ENCODE assay signal across 8 mouse cellular contexts in genomic region chr9:55391909-55392658, GRCm38 (mm10).
DNase-seq lines count a peak whose midpoint lies in the region; ATAC-seq lines count a peak whose summit lies in the region.

No protein-coding gene starts in this region.

- no peaks in the 10 kb centered on the region; the same call in 1 of the 2 replicates for H3K27me3 ChIP-seq in forebrain, embryonic 12.5 days

- H3K36me3 ChIP-seq in forebrain, embryonic 12.5 days (replicated peaks): no peaks in the 10 kb centered on the region

- H3K27ac ChIP-seq in forebrain, embryonic 12.5 days: no peak overlapping the region

- H3K4me1 ChIP-seq in forebrain, embryonic 12.5 days: 0 out of 2 replicates have a peak, but pooled peaks cover 5% of the 10 kb centered on the region

- H3K9ac ChIP-seq in forebrain, embryonic 12.5 days: no peak overlapping the region

- peak; percentile 43 for DNase-seq in MEL-GATA-1-ER (ENCODE audit: extremely low read depth, low read depth)
- DNase-seq in c-Kit-positive CD71-positive TER-119-negative erythroid progenitor cells, embryonic 14.5 days (ENCODE audit: low read depth): peak; percentile 28
- DNase-seq in layer of hippocampus, adult 9-10 months (ENCODE audit: low spot score): peak; percentile 86
- peak; percentile 78 for DNase-seq in lung, postnatal 14 days
- peak; percentile 57 for DNase-seq in retina, postnatal 7 days (ENCODE audit: low read depth, low spot score)
- DNase-seq in urinary bladder, adult 18-20 months (ENCODE audit: low spot score in 2 of 2): peak; percentile 18 to 74

- no peak overlapping the region for H3K4me2 ChIP-seq in forebrain, embryonic 12.5 days

- H3K9me3 ChIP-seq in forebrain, embryonic 12.5 days: no peaks in the 10 kb centered on the region

- H3K4me3 ChIP-seq in forebrain, embryonic 12.5 days (replicated peaks): no peak overlapping the region

- ATAC-seq in forebrain, embryonic 12.5 days (ENCODE audit: low FRiP score): peak; percentile 61
- ATAC-seq in hematopoietic stem cell, adult 5-6 weeks (replicated peaks in 1 of 2; ENCODE audit: insufficient read depth in 1 of 2, low FRiP score in 2 of 2, low TSS enrichment in 1 of 2, low read depth in 1 of 2, poor library complexity in 2 of 2, severe bottlenecking in 2 of 2): peak; percentile 46 to 63; a peak in 2 of 4 replicates

- 30% methylated on average over 17 of the region's 17 CpGs for WGBS in forebrain, embryonic 12.5 days

Comparison
In these comparisons a context has a peak if more than half of its experiments do, and no peak if none do; other contexts are left out.
1. DNase-seq: peak in every context shown above with its lines; median percentile 86 in layer of hippocampus, adult 9-10 months; 78 in lung, postnatal 14 days; 57 in retina, postnatal 7 days; 46 in urinary bladder, adult 18-20 months; 43 in MEL-GATA-1-ER; 28 in c-Kit-positive CD71-positive TER-119-negative erythroid progenitor cells, embryonic 14.5 days.